Mouse (Mus musculus) MN1 (cell line): ENCODE data around the gene Tardbp.

Experiments
- DNase-seq: peaks from one replicate; pipeline ENCODE4 v3.0.0-alpha.2; 2016; ENCODE audit warnings: low spot score

Gene Tardbp

DNA sequence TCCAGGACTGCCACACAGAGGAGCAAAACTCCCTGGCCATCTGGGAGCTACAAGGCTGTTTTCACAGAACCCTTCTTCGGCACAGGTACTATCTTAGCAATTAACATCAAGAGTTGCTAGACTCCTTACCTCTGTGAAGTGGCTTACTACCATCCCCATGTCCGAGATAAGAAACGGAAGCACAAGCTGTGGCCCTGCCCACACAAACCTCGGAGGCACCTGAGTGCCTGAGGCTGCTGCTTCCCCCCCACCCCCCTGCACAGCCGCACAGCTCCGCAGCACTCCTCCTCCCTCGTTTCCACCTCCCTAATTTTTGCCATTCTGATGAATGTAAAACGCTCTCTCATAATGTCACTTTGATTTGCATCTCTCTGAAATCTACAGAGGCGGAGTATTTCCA lies 11.5 kb upstream of the Tardbp start:
- DNase-seq = no peak

DNA sequence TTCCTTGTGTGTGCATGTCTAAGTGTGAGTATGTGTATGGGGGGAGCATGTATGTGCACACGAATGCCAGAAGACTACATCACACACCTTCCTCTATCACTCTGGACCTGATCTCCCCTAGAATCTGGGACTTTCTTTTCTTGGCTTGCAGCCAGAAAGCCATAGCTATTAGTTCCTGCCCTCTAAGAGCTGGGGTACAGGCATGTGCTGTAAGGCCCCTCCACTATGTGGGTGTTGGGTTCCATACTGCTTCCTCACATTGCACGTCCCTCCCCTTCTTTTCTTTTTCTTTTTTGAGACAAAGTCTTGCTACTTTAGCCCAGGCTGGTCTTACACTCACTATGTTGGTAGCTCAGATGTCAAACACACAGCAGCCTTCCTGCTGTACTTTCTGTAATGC lies 8.5 kb upstream of the Tardbp start:
- no peak for DNase-seq

- DNase-seq = no peak
These were observed 6.7 kb upstream of the Tardbp start for GRCm38 (mm10) chr4:148633395-148634061.

DNA sequence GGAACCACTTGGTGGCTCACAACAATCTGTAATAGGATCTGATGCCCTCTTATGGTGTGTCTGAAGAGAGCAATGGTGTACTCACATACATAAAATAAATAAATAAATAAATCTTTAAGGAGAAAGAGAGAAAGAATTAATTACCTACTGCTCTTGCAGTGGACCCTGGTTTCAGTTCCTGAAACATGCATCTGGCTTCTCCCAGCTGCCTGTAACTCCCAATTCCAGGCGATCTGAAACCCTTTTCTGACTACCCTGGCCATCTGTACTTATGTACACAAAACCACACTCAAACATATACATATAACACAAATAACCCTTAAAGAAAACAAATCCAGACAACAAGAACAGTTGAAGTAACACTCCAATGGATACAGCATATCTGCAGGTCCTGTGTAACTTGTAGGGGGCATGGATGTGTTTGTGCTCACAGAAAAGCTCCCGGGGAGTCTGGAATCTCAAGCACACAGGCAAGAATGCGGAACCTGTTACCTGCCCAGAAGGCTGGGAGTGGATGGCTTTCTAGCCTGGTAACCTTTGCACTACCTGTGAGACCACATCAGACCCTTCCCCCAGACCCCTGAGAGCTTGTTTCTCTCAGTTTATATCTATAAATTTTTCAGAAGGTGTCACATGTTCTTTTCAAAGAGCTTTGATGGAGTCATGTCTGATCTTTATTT lies 5.3 kb upstream of the Tardbp start:
- DNase-seq = no peak

DNA sequence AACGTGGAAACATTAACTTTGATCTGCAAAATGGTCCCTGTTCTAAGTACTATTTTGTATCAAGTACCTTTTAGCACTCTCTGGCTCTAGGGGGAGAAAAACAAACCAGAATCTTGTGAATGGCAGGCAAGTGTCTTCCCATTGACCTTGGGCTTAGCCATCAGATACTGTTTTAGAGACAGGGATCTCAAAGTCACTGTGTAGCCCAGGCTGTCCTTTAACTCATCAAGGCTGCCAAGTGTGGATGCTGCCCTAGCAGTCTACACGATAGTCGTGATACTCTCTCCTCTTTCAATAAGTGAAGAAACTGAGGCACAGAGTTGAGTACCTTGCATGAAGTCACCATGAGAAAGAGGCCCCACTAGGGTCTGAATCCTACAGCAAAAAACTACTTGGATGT lies 427 bp upstream of the Tardbp start:
- DNase-seq = no peak

GRCm38 (mm10) chr4:148625756-148626622 lies 830 bp downstream of the Tardbp start:
- peak; percentile 74 for DNase-seq

DNA sequence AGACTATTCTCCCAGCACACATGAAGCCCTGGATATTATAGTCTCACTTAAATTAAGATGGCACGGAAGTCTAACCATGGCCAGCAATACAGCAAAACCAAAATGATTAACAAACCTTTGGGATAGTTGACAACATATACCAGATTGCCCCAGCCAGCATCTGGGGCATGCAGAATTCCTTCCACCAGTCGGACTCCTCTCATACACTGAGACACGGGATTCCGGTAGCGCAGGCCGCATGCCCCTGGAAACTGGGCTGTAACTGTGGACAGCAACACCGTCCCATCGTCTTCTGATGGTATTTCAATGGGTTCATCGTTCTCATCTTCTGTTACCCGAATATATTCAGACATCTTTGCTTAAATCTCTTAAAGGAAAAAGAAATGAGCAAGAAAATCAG lies 1.8 kb downstream of the Tardbp start:
- no peak for DNase-seq

DNA sequence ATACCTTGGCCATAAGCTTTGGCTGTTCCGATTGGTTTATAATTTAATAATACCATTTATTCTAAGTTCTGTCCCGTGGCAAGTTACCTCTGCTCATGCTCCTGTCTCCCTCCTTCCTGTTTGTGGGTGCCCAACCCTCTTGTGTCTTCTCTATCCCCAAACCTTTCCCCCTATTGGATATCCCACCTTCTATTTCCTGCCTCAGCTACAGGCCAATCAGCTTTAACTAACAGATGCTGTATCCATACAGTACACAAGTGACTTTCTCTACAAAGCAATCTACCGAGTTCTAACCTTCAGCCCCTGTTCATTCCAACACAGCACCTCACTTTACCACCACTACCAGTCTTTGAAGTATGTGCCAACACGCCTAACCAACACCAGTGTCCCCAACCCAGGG lies 3.2 kb downstream of the Tardbp start:
- DNase-seq = no peak

DNA sequence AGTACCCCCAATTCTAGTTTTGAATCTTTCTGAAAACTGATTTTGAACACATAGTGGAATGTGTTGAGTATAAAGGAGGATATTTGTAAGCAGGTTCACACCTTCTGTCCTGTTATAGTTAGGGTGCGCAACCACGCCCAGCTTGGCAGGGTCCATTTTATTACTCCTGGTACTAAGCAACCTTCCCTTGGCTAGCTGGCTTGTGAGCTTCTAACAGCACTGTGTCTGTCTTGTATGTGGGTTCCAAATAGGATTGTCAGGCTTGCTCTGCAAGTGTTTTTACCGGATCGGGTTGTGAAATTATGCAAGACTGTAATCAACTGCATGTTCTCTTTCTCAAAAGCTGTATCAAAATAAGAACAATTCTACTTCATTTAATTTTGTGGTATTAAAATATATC lies 4.3 kb downstream of the Tardbp start:
- DNase-seq = no peak

DNA sequence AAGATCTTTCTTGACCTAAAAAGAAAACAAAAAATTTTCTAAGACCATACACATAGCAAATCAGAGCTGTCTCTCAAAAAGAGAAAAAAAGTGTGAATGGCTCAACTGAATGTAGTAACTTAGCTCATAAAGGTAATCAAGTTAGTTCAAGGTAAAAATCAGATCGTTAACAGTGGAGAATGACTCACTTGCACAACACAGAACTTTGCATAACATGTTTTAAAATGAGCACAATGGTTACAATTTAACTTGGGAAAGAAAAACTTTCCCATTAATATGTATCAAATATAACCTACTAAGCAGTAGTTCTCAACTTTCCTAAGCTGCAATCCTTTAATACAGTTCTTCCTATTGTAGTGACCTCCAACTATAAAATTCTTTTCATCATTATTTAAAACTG lies 6.1 kb downstream of the Tardbp start:
- DNase-seq = no peak

GRCm38 (mm10) chr4:148619805-148620204 lies 7.0 kb downstream of the Tardbp start:
- DNase-seq = no peak

GRCm38 (mm10) chr4:148613738-148614137 lies 13.1 kb downstream of the Tardbp start:
- DNase-seq = no peak

GRCm38 (mm10) chr4:148612557-148612956 lies 14.3 kb downstream of the Tardbp start:
- no peak for DNase-seq

DNA sequence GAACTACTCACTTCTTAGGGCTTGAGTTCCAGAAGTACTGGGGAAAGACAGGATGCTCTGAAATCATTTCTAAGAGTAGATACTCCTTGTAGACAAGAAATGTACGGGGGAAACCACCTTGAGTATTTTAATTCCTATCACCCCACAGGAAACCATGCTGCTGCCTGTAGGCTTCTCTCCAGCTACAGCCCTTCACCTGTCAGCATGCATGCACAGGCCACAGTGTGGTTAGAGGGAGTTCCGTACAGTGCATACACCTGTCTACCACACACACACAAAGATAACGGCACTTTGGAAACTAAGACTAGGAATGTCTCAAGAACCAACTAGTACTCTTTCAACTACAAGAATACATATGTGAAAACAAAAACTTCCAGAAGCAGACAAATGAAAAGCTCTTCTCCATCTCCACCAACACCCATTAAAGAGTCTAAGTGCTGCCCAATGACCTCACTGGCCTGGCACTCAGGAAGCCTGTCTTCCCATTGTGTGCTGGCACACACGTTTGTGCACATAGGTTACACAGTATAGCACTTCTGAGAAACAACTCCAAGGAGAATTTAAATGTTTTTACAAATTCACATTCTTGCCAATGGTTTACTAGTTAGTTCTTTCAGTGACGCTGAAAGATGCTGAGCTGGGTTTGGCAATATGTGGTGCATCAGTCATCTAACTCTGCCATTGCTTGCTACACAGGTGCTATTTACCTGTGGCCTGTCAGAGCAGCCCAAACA lies 16.0 kb downstream of the Tardbp start:
- DNase-seq = no peak

DNA sequence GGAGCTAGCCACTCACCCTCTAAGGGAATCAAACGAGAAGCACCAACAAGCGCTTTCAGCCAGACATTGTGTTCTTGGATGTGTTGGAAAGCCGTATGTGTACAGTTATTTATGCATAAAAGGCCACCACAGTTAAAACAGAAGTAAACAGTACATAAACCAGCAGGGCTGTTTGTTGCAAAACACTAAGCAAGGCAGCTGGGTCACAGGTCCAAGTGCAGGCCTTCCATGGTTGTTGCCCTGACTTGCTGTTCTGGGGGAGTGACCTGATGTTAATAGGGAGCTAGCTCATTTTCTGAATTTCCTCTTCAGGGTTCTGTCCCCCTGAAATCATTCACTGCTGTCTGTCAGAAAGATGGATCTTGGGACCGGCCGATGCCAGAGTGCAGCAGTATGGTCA lies 17.0 kb downstream of the Tardbp start:
- DNase-seq = no peak

GRCm38 (mm10) chr4:148607758-148608157 lies 19.1 kb downstream of the Tardbp start:
- peak; percentile 73 for DNase-seq

DNA sequence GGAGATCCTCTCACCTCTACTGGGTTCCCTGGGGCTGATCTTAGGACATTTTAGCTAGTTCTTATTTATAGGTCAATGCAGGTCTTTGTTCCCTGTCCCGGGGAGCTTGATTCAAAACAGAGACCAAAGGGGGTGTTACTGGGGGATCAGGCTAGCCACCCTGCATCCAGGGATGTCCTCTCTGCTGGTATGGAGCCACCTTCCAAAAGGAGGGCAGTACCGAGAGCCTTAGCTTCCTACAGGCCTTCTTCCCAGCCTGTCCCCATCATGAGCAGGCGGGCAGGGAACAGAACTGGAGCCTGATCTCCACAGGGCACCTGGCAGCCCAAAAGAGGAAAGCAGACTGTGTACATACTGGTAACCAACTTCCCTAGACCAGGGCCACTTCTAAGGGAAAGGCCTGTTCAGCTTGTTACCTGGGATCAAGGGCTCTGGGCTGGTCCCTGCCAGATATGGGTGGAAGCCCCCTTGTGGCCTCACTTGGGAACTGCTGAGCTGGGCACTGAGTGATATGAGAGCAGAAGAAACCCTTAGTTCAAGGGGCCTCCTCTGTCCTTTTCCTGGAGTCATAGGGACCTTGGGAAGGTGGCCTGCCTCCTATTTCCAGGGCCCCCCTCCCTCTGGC lies 22.2 kb downstream of the Tardbp start:
- peak; percentile 74 for DNase-seq

DNA sequence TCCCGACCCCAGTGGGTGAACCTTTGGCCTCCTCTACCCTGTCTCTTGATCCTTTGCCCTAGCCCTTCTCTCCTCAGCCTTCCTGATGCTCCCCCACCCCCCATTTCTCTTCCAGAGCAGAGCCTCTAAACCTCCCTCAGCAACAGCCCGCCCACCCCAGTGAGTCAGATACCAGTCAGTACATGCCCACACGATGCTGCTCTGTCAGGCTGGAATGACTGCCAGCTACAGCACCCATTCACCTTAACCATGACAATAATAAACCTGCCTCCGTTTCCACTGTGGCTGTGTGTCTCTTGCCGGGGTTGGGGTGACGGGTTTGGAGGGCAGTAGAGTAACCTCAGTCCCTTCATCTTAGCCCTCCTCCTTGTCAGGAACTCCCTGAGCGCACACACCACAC lies 22.7 kb downstream of the Tardbp start:
- DNase-seq = no peak

DNA sequence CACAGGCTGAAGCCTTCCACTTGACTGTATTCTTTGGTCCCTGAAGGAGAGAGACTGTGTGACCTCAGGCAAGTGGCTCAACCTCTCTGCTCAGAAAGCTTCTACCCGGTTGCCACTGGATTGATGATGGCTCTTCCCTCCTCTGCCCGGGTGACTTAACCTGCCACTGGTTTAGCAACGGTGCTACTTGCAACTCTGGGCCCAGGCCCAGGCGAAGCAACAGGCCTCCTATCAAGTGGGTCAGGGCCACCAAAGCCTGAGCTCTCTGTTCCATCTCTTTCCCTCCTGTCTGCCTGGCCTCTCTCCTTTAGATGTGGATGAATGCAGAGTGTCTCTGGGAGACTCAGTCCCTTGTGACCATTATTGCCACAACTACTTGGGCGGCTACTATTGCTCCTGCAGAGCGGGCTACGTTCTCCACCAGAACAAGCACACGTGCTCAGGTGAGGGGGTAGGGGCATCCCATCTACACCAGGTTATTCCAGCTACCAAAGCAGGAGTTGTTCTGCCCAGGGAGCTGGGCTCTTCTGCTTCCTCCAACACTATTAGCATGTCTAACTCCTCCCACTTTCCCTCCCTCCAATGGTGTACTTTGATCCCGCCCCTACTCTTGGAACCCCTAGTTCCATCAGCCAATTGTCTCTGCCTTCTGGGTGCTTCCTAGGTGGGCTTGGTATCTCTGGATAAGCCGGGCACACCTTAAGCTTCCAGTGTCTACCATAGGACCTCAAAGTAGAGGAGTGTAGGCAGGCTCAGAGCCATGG lies 23.3 kb downstream of the Tardbp start:
- no peak for DNase-seq

- no peak for DNase-seq
These were observed 24.3 kb downstream of the Tardbp start, which contains the start of gene Masp2 for GRCm38 (mm10) chr4:148602357-148603120. Gene Masp2, plus strand, starts transcription at chr4:148602554.
